Mouse (Mus musculus) C2C12 (cell line): ENCODE data around the gene Ltbp4. TPM values are rescaled to one million over a fixed set of nuclear protein-coding genes. Genes with fewer than 3 reads are reported as not detected.
A peak's percentile ranks its signal among the peaks of the same experiment; 100 is the strongest.

Experiments
- H3K27me3 ChIP-seq: one replicate; pipeline ENCODE4 v1.6.1; 2011; ENCODE audit not compliant: control insufficient read depth, insufficient read depth, insufficient read length
- H3K36me3 ChIP-seq: one replicate; pipeline ENCODE4 v1.6.1; 2011; ENCODE audit not compliant: control insufficient read depth, insufficient read depth
- H3K4me3 ChIP-seq: one replicate; pipeline ENCODE4 v1.5.1; 2011; ENCODE audit warnings: mild to moderate bottlenecking, control low read depth; ENCODE audit not compliant: poor library complexity, insufficient read depth, severe bottlenecking
- H3K79me2 ChIP-seq: one replicate; pipeline ENCODE4 v1.6.1; 2011; ENCODE audit not compliant: control insufficient read depth, insufficient read depth
- H3K79me3 ChIP-seq: one replicate; pipeline ENCODE4 v1.6.1; 2011; ENCODE audit warnings: low read depth, control low read depth
- H3ac ChIP-seq: one replicate; pipeline ENCODE3; 2011; ENCODE audit warnings: low read depth; ENCODE audit not compliant: control insufficient read depth, insufficient read length
- CEBPB ChIP-seq: IDR thresholded peaks from one replicate; pipeline ENCODE4 v1.6.1; 2011; ENCODE audit warnings: low read depth, mild to moderate bottlenecking, control low read depth, moderate library complexity
- CTCF ChIP-seq: IDR thresholded peaks from one replicate; pipeline ENCODE4 v1.5.1; 2011; ENCODE audit not compliant: control insufficient read depth, insufficient read depth, insufficient read length
- FOSL1 ChIP-seq: IDR thresholded peaks from one replicate; pipeline ENCODE4 v1.8.0; 2011; ENCODE audit warnings: mild to moderate bottlenecking, low read length; ENCODE audit not compliant: poor library complexity, insufficient read depth, severe bottlenecking
- MAX ChIP-seq: IDR thresholded peaks from one replicate; pipeline ENCODE4 v1.6.1; 2011; ENCODE audit warnings: mild to moderate bottlenecking, control low read depth
- MYOD1 ChIP-seq: IDR thresholded peaks from one replicate; pipeline ENCODE4 v1.6.1; 2011; ENCODE audit warnings: low read depth; ENCODE audit not compliant: control insufficient read depth, insufficient read length
- MYOG ChIP-seq: IDR thresholded peaks from one replicate; pipeline ENCODE4 v1.6.1; 2011; ENCODE audit not compliant: control insufficient read depth, insufficient read length; ENCODE audit errors: extremely low read depth
- USF1 ChIP-seq: IDR thresholded peaks from one replicate; pipeline ENCODE4 v1.6.1; 2011; ENCODE audit warnings: low read depth, mild to moderate bottlenecking, control low read depth, moderate library complexity
- long read RNA-seq, 2 experiments: library from polyadenylated mRNA; unstranded; transcript quantifications; one replicate each; pipeline ENCODE4 v2.0.0; 2019 to 2020
- polyA plus RNA-seq: library from polyadenylated mRNA; unstranded; fragments of >200 nt; fragmentation: generic; extraction: Trizol; gene quantifications from one replicate; pipeline ENCODE4 v1.2.1, GENCODE M21; 2012; ENCODE audit warnings: missing spikeins

The Ltbp4 gene
- polyA plus RNA-seq = 22.9 TPM
- long read RNA-seq, experiment 1, partial matches to known transcripts = 1 of 2 reads
- long read RNA-seq, experiment 1, other reads (novel, unspliced or antisense) = 1 of 2 reads
- long read RNA-seq, experiment 2, full-length matches to known transcripts = 8 of 19 reads
- long read RNA-seq, experiment 2, partial matches to known transcripts = 4 of 19 reads
- long read RNA-seq, experiment 2, other reads (novel, unspliced or antisense) = 7 of 19 reads

DNA sequence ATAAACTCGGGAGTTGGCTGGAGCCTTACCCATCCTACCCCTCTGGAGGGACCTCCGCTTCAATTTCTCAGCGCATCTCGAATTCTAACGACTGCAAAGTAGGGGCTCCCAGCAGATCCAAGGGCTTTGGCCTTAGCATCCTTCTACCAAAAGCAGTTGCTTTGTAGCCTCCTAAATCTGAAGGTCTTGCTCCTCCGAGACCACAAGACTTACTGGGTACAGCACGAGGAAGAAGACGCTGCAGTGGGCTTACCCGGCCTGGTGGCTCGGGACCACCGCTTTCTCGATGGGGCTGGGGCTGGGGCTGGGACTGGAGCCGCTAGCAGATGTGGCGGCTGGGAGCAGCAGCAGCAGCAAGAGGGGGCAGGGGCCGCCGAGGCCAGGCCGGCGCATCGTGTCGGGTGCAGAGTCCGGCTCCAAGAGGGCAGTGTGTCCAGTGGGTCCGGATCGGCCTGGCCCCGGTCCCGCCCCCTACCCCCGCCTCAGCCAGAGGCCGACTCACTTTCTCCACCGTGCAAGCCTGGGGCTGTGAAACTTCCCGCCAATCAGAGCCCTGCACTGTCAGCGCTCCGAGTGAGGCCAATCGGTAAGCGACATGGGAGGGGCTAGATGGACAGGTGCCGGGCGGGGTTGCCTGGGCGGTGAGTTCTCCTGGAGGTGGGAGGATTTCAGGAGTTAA, at the start of gene Ltbp4:
Gene Ltbp4, minus strand, starts transcription at position 518 of the 679 bp plus-strand sequence.
- Histone ChIP-seq H3K36me3 (no peaks in the 10 kb centered on the region), H3K4me3 (peak within 1 kb of the TSS; percentile 11), H3ac (peak within 1 kb of the TSS; percentile 63), H3K79me2 (no peaks in the 10 kb centered on the region), H3K27me3 (no peaks in the 10 kb centered on the region), H3K79me3 (no peaks in the 10 kb centered on the region)
- no peak for TF ChIP-seq CEBPB
- no peak for TF ChIP-seq MYOG
- TF ChIP-seq USF1 = no peak
- TF ChIP-seq FOSL1 = no peak
- no peak for TF ChIP-seq MYOD1
- TF ChIP-seq MAX = no peak
- no peak for TF ChIP-seq CTCF

GRCm38 (mm10) chr7:27384731-27385130, 47.2 kb upstream of the Ltbp4 start:
- Histone ChIP-seq H3ac (no peak overlapping the region), H3K4me3 (no peak overlapping the region), H3K79me2 (no peaks in the 10 kb centered on the region), H3K36me3 (no peaks in the 10 kb centered on the region), H3K79me3 (no peaks in the 10 kb centered on the region), H3K27me3 (no peaks in the 10 kb centered on the region)
- peak; percentile 35 for TF ChIP-seq CTCF
- no peak for TF ChIP-seq MAX

- H3K36me3 ChIP-seq = no peaks in the 10 kb centered on the region
- TF ChIP-seq MYOG (no peak), USF1 (no peak), CEBPB (no peak), CTCF (no peak), MYOD1 (no peak), MAX (no peak), FOSL1 (no peak)
- no peak overlapping the region for H3ac ChIP-seq
- H3K79me3 ChIP-seq = no peaks in the 10 kb centered on the region
- H3K27me3 ChIP-seq = no peaks in the 10 kb centered on the region
- H3K79me2 ChIP-seq = no peaks in the 10 kb centered on the region
- H3K4me3 ChIP-seq = no peak overlapping the region
These were observed 46.6 kb upstream of the Ltbp4 start for GRCm38 (mm10) chr7:27384134-27384533.

- no peak for TF ChIP-seq MAX
- no peak for TF ChIP-seq MYOD1
- no peak for TF ChIP-seq FOSL1
- no peak for TF ChIP-seq USF1
- TF ChIP-seq CEBPB = no peak
- no peak for TF ChIP-seq MYOG
- no peak for TF ChIP-seq CTCF
- Histone ChIP-seq H3K4me3 (no peak overlapping the region), H3ac (no peak overlapping the region), H3K79me3 (no peaks in the 10 kb centered on the region), H3K79me2 (no peaks in the 10 kb centered on the region), H3K27me3 (no peaks in the 10 kb centered on the region), H3K36me3 (no peaks in the 10 kb centered on the region)
These were observed 45.7 kb upstream of the Ltbp4 start for GRCm38 (mm10) chr7:27383233-27383632.

- no peaks in the 10 kb centered on the region for H3K79me3 ChIP-seq
- no peaks in the 10 kb centered on the region for H3K79me2 ChIP-seq
- TF ChIP-seq MYOG (no peak), CEBPB (no peak), CTCF (no peak), USF1 (no peak), FOSL1 (no peak)
- H3K4me3 ChIP-seq = no peak overlapping the region
- H3K36me3 ChIP-seq = no peaks in the 10 kb centered on the region
- peaks cover 5% of the 10 kb centered on the region for H3K27me3 ChIP-seq
- H3ac ChIP-seq = no peak overlapping the region
These were observed 44.1 kb upstream of the Ltbp4 start for GRCm38 (mm10) chr7:27381560-27381959.

DNA sequence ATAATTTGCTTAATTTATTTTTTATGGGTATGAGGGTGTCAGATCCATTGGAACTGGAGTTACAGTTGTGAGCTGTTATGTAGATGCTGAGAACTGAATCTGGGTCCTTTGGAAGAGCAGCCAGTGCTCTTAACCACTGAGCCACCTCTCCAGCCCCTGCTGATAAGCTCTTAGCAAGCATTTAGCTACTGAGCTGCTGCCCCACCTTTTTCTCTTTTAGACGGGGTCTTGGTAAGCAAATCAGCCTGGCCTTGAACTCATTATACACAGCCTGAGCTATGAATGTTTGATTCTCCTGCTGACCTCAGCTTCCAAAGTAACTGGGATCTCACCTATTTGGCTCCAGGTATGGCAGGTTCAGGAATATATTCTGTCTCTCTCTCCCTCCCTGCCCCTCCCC, 43.5 kb upstream of the Ltbp4 start:
- no peaks in the 10 kb centered on the region for H3K79me3 ChIP-seq
- H3K79me2 ChIP-seq = no peaks in the 10 kb centered on the region
- no peaks in the 10 kb centered on the region for H3K36me3 ChIP-seq
- H3K27me3 ChIP-seq = peaks cover 5% of the 10 kb centered on the region
- no peak overlapping the region for H3K4me3 ChIP-seq
- TF ChIP-seq CEBPB = no peak
- no peak for TF ChIP-seq MAX
- no peak for TF ChIP-seq CTCF
- TF ChIP-seq USF1 = no peak
- no peak for TF ChIP-seq MYOD1
- no peak for TF ChIP-seq FOSL1
- TF ChIP-seq MYOG = no peak
- H3ac ChIP-seq = no peak overlapping the region
